Mouse (Mus musculus): Measurements from ENCODE around the gene Msgn1.

Msgn1 gene

DNA sequence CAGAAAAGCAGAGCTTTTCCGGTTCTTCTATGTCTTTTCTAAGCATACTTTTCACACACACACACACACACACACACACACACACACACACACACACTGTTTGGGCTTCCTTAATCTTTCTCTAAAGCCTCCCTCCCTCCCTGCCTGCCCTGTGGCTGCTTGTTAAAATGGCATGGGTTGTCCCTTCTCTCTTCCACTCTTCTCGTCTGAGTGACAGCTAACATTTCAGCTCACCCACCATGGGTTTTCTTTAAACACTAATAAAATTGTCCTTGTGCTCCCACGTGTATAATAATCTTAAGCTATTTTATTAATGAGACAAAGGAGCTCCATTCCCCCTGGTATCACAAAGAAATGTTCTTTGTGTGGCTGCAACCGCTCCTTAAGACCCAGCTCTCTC, 10.7 kb downstream of the Msgn1 start:
- no peak for DNase-seq

DNA sequence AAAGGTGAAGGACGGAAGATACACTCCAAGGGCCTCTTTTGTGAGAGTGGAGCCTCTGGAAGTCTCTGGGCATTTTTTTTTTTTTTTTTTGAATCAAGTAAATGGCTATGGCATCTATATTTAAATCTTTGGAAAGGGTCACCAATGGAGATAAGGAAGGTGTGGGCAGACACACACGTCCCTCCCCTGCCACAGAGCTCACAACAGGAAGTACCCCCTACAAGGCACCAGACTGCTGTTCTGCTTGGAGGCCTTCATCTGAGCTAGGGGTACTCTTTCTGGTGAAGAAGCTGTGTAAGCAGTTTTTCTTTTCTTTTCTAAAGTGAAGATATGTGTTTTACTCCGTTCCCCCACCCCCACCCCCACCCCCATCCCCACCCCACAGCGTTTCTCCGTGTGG, 11.9 kb downstream of the Msgn1 start:
- no peak for DNase-seq

DNA sequence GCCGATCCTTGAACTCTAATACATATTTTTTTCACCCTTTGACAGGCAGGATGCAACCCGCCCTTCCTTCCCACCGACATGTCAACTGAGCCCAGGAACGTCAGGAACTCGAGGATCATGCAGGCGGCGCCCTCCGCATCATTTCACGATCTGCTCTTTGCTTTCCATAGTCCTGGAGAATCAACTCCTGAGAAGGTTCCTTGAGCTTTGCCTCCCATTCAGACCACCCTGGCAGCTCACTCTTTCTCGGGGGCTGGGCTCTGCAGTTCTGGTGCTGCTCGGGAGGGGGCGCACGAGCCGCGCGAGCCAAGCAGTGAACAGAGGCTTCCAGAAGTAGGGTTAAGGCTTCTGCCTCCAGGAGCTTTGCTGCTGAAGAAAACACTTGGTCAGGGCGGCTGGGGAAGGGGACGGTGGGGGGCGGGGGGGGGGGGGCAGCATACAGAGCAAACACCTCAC, 12.6 kb downstream of the Msgn1 start:
- DNase-seq = peak; percentile 60 to 83

DNA sequence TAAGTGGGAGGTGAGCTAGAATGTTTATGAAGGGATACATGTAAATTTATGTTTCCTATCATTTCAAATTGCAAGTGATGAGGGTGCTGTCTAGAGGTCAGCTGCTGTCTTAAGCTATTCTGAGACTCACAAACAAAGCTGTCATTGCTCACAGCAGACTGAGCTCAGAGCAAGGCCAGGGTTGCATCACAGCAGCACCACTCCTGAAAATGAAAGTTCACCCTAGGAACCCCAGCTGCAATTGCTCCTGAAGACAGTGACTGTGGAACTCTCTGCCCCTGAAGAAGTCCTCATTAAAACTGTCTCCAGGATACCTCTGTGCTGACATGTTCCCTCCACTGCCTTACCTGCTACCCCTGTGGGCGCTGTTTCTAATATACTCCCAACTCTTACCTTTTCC, 13.7 kb downstream of the Msgn1 start:
- peak in 1 of 2 experiments; percentile 10 for DNase-seq

DNA sequence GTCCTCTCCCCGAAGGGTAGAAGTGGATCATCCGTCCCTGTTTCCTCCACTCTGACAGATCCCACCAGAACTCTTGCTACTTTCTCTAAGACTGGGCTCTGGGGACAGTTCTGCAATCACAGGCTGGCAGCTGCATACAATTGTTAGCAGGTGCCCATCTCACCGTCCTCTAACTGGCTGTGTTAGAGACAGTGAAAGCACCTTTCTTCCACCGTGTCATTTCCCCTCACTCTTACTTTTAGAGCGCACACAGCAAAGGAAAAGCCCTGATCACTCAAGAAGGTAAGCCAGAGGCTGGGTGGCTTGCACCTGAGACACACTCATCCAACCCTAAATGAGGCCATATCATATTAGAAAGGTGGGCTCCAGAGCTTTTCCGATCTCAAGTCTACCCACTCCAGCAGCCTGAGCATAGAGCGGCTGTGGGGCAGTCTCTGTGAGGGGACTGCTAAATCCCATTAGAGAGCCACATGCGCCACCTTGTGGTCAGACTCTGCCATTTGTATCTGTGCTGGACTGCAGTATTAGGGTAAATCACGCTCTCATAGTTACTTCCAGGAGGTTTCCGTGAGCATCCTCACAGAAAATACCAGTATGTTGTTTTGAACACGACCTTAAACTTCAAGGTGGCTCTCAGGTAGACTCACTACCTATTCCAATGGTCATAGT, 30.2 kb downstream of the Msgn1 start:
- peak; percentile 87 to 94 for DNase-seq

DNA sequence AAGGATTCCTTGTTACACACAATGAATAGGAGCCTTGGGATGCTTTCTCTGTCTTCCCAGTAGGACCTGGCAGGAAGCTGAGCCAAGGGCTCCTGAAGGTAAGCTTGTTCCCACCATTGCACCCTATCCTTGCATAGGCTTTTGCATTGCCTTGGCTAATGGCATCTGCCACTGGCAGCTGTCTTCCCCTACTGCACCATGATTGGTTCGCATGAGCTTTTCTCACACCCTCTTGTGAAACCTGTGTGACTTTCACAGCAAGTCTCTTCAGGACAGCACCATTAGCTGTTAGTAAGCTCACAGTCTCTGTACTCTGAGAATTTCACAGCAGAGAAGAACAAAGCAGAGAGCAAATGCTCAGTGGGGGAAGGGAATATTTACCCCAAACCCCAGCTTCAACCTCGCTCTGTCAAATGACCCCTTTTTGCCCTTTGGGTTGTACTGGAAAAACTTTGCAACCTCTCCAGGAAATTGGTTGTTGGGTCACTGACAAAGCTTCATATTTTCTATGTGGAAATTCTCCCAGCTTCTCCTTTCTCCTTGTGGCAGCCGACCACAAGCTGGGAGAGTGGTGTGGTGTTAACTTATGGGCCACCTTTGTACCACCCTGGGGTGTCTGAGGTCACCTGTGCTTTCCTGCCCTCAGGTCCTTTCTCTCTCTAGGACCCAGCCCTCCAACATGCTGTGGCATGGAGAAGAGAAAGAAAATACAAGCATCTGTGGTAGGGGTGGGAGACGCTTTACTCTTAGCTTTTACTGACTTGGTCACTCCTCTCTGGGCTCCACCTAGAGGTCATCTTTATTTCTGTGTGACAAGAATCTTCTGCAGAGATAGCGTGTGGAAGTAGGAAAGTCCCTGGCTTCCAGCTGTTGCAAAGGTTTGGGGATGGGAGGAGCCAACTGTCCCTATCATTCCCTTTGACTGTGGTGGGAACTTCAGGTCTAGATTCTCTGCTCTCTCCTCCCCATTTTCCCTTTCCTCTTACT, 31.1 kb downstream of the Msgn1 start:
- DNase-seq = peak in 1 of 2 experiments; percentile 5

DNA sequence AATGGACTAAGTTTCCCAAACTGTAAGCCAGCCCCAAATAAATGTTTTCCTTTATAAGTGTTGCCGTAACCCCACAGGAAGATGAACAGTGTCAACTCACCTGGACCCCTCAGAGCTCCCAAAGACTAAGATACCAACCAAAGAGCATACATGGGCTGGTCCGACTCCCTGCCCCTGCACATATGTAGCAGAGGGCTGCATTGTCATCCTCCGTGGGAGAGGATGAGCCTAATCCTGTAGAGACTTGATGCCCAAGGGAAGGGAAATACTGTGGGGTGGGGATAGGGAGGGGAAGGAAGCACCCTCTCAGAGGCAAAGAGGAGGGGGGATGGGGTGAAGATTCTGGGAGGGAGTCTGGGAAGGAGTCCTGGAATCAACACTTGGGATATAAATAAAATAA, 50.1 kb downstream of the Msgn1 start:
- no peak for DNase-seq
